Mouse (Mus musculus) intestine, embryonic 14.5 days (tissue): ENCODE data around the gene Gm20532. TPM values are rescaled to one million over a fixed set of nuclear protein-coding genes. Genes with fewer than 3 reads are reported as not detected.

Experiments used
- ATAC-seq: fragments of 200-750 bp; cut with Nextera tagmentation; replicated peaks from 2 replicates; pipeline ENCODE4 v1.8.0; 2017; ENCODE audit warnings: low read depth, moderate number of reproducible peaks, moderate TSS enrichment, moderate library complexity; ENCODE audit not compliant: low FRiP score, low TSS enrichment
- DNase-seq: peaks from one replicate; pipeline ENCODE4 v3.0.0-alpha.2; 2018; ENCODE audit warnings: low spot score
- H3K27ac ChIP-seq: fragments of 300-500 bp; sonication (generic); 2 replicates; pipeline ENCODE4 v1.5.1; 2014; ENCODE audit warnings: low read depth, mild to moderate bottlenecking, control low read depth
- H3K27me3 ChIP-seq: fragments of 300-500 bp; sonication (generic); replicated peaks from 2 replicates; pipeline ENCODE4 v1.6.1; 2014; ENCODE audit warnings: low read length, control low read depth; ENCODE audit not compliant: control insufficient read depth, insufficient read depth
- H3K36me3 ChIP-seq: fragments of 300-500 bp; sonication (generic); 2 replicates; pipeline ENCODE4 v1.6.1; 2014; ENCODE audit warnings: low read length, control low read depth; ENCODE audit not compliant: control insufficient read depth, insufficient read depth
- H3K4me1 ChIP-seq: fragments of 300-500 bp; sonication (generic); replicated peaks from 2 replicates; pipeline ENCODE4 v1.6.1; 2014; ENCODE audit warnings: low read length, control low read depth, mixed read lengths; ENCODE audit not compliant: control insufficient read depth, insufficient read depth
- H3K4me2 ChIP-seq: fragments of 300-500 bp; sonication (generic); 2 replicates; pipeline ENCODE4 v1.6.1; 2014; ENCODE audit warnings: low read length
- H3K4me3 ChIP-seq: fragments of 300-500 bp; sonication (generic); 2 replicates; pipeline ENCODE4 v1.5.1; 2014; ENCODE audit warnings: low read depth, low read length, control low read depth, mixed read lengths
- H3K9ac ChIP-seq: fragments of 300-500 bp; sonication (generic); 2 replicates; pipeline ENCODE4 v1.6.1; 2014; ENCODE audit warnings: mild to moderate bottlenecking, low read length
- H3K9me3 ChIP-seq: fragments of 300-500 bp; sonication (generic); 2 replicates; pipeline ENCODE4 v1.6.1; 2016; ENCODE audit warnings: low read length, control low read depth; ENCODE audit not compliant: control insufficient read depth
- WGBS: fragments of 180-500 bp; shearing (Covaris S2); extraction: QIAGEN DNeasy Blood & Tissue Kit; methylation state at CpG from one replicate; pipeline ENCODE4 v1.1.7; 2014; 5-methylcytosine and 5-hydroxymethylcytosine counted together
- polyA plus RNA-seq: library from polyadenylated mRNA; unstranded; fragments of >200 nt; fragmentation: Nextera tagmentation; extraction: Ambion mirVana; gene quantifications from 2 replicates; pipeline ENCODE4 v1.2.1, GENCODE M21; 2014

Gm20532 gene
- polyA plus RNA-seq, result not detected in 2 replicates

DNA sequence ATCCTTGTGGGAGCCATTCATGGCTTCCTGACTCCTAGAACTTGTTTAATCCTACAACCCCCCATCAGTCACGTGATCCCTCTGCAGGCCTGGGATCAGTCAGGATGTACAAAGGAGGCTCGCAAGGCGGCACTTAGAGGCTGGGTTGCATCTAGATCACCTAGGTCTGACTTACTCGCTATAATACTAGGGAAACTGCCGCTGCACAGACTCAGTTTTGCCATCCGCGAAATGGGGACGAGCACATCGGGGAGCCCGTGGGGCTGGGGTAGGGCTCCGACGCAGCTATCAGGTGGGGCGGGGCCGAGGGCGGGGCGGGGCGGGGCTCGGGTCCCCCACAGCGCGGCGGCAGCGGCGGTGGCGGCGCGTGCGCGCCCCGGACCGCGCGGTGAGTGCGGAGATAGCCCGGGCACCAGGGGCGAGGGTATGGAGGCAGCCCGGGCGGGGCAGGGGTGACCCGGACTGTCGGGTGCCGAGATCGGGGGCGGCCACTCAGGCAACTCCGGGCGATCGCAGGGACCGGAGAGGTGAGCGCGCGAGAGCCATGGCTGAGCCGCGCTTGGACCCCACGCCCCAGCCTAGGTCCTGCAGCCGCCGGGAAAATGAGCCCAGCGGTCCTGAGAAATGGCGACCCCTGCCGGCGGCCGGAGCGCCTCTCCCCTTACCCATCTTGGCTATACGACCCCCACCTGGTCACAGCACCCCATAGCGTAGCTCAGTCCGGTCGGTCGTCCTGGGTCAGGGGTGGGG, at the start of gene Gm20532:
TSS of gene Gm20532 (plus strand) at position 346 of the 750 bp plus-strand sequence.
- H3K27ac ChIP-seq, result peak within 1 kb of the TSS; percentile 16
- 0 out of 2 replicates have a peak, but pooled peaks cover 4% of the 10 kb centered on the region for H3K4me1 ChIP-seq
- peak within 1 kb of the TSS; percentile 50 for H3K4me3 ChIP-seq
- no peaks in the 10 kb centered on the region for H3K27me3 ChIP-seq
- under 1% methylated on average over 50 of the region's 65 CpGs for WGBS
- peak within 1 kb of the TSS; percentile 62 for H3K4me2 ChIP-seq
- DNase-seq (peak; percentile 90), ATAC-seq (peak; percentile 77)
- H3K36me3 ChIP-seq, result no peaks in the 10 kb centered on the region
- H3K9ac ChIP-seq, result peak within 1 kb of the TSS; percentile 58
- H3K9me3 ChIP-seq, result no peaks in the 10 kb centered on the region

DNA sequence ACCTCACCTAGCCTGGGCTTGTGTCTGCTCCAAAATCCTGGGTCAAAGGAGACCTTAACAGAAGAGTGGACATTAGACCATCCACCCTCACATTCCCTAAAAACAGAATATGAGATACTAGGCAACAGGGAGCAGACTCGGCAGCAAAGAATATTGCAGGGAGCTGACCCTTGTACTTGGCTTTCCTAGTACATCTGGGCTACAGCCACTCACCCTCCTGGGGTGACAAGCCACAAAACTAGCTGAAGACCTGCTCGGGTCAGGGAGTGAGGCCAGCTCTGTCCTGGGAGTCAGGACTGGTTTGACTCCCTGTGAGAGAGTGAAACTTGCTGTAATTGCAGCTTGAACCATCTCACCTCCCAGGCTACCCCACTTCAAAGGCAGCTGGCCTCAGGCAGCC, 46.9 kb upstream of the Gm20532 start:
- no peak overlapping the region for H3K9ac ChIP-seq
- 0 out of 2 replicates have a peak, but pooled peaks cover 4% of the 10 kb centered on the region for H3K27me3 ChIP-seq
- H3K4me1 ChIP-seq, result 0 out of 2 replicates have a peak, but pooled peaks cover 3% of the 10 kb centered on the region
- no peaks in the 10 kb centered on the region for H3K36me3 ChIP-seq
- H3K4me3 ChIP-seq, result no peak overlapping the region
- WGBS, result 53% methylated on average over 2 of the region's 2 CpGs
- ATAC-seq (no peak), DNase-seq (no peak)
- H3K27ac ChIP-seq, result no peak overlapping the region
- H3K4me2 ChIP-seq, result no peak overlapping the region
- no peaks in the 10 kb centered on the region for H3K9me3 ChIP-seq

DNA sequence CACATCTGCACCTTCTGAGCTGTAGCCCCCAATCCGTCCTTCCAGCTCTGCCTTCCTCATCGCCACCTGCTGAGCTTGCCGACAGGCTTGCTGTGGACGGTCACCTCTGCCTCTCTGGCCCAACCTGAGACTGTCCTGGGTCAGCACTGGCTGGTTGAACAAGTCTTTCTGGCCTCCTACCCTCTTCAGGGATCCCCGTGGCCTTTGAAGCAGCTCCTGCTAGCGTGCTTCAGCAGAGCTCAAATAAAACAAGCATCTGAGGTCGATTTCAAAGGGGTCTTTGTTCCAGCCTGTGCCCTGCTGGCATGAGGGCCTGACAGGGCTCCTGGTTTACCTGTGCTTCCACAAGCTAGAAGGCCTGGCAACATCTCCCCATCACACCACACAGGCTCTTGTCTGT, 45.7 kb upstream of the Gm20532 start:
- 47% methylated on average over 7 of the region's 7 CpGs for WGBS
- H3K9ac ChIP-seq, result no peak overlapping the region
- H3K4me1 ChIP-seq, result 0 out of 2 replicates have a peak, but pooled peaks cover 3% of the 10 kb centered on the region
- H3K27ac ChIP-seq, result no peak overlapping the region
- no peaks in the 10 kb centered on the region for H3K9me3 ChIP-seq
- H3K27me3 ChIP-seq, result 0 out of 2 replicates have a peak, but pooled peaks cover 7% of the 10 kb centered on the region
- H3K4me2 ChIP-seq, result no peak overlapping the region
- ATAC-seq (no peak), DNase-seq (no peak)
- H3K36me3 ChIP-seq, result no peaks in the 10 kb centered on the region
- H3K4me3 ChIP-seq, result no peak overlapping the region

DNA sequence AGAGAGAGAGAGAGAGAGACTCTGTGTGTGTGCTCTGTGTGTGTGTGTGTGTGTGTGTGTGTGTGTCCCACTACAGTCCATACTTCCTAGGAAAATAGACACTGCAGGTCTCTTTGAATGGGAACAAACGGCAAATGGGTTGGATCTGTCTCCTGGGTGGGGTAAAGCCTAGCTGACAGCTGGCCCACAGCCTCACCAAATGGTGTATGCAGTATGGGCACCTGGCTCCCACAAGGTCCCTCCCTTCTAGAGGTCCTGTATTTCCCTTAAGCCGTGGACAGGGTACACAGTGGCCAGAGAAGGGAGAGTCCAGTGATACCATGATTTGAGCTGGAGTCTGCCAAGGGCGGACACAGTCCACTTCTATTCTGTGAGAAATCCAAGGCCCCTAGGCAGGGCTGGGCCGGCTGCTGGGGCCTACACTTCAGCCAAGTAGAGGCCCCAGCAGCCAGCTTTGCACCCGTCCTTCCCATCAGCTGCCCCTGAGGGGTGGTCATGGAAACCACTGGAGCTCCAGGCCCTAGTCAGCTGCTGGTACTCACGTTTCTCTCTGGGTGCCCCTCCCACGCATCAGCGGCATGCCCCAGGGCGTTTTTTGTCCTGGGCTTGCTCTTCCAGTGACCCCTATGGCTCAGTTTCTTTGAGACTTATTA, 45.1 kb upstream of the Gm20532 start:
- Histone ChIP-seq H3K9me3 (no peaks in the 10 kb centered on the region), H3K9ac (no peak overlapping the region), H3K4me2 (no peak overlapping the region), H3K4me1 (0 out of 2 replicates have a peak, but pooled peaks cover 3% of the 10 kb centered on the region), H3K27ac (no peak overlapping the region), H3K36me3 (no peaks in the 10 kb centered on the region), H3K27me3 (0 out of 2 replicates have a peak, but pooled peaks cover 7% of the 10 kb centered on the region), H3K4me3 (no peak overlapping the region)
- DNase-seq, result no peak
- ATAC-seq, result no peak
- 37% methylated on average over 9 of the region's 9 CpGs for WGBS

DNA sequence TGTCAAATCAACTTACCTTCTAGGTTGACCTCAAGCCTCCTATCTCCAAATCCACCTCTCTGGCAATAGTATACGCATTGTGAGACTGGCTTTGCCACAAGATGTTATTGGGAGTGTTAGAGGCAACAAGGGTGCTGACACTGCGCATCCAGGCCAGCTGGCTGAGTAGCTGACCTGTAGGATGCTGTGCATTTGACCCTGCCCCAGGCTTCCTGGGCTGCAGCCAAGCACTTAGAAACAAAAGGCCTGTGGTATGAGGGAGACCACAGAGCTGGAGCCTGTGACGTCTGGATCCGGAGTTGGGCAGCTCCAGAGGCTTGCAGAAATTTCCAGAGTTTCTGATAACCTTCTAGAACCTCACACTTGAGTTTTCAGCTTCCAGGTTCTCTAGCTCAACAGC, 43.3 kb upstream of the Gm20532 start:
- Histone ChIP-seq H3K4me2 (no peak overlapping the region), H3K36me3 (no peaks in the 10 kb centered on the region), H3K4me3 (no peak overlapping the region), H3K27ac (no peak overlapping the region), H3K9ac (no peak overlapping the region), H3K9me3 (no peaks in the 10 kb centered on the region), H3K27me3 (peaks cover 7% of the 10 kb centered on the region; the same call in 1 of the 2 replicates), H3K4me1 (peaks cover 10% of the 10 kb centered on the region; the same call in 1 of the 2 replicates)
- 66% methylated on average over 4 of the region's 4 CpGs for WGBS
- ATAC-seq (no peak), DNase-seq (no peak)

DNA sequence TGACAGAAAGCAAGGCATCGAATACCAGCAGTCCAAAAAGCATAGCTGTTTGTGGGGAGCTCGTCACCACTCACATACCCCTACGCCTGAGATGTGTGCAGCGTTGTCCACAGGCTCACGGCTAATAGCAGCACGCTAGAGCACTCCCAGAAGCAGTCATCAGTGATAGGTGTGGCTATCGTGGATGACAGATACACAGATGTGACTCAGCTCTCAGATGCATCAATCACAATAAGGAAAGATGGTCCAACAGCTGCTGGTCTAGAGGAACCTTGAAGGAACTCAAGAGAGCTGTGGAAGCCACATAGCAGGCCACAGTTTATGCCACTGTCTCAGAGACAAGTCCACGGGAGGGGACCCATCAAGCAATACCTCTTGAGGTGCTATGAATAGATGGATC, 42.7 kb upstream of the Gm20532 start:
- ATAC-seq, result no peak
- no peak overlapping the region for H3K27ac ChIP-seq
- H3K4me2 ChIP-seq, result no peak overlapping the region
- no peak overlapping the region for H3K9ac ChIP-seq
- H3K4me1 ChIP-seq, result peaks cover 10% of the 10 kb centered on the region; the same call in 1 of the 2 replicates
- H3K36me3 ChIP-seq, result no peaks in the 10 kb centered on the region
- DNase-seq, result no peak
- WGBS, result 86% methylated on average over 8 of the region's 8 CpGs
- no peak overlapping the region for H3K4me3 ChIP-seq
- peaks cover 7% of the 10 kb centered on the region; the same call in 1 of the 2 replicates for H3K27me3 ChIP-seq
- no peaks in the 10 kb centered on the region for H3K9me3 ChIP-seq

DNA sequence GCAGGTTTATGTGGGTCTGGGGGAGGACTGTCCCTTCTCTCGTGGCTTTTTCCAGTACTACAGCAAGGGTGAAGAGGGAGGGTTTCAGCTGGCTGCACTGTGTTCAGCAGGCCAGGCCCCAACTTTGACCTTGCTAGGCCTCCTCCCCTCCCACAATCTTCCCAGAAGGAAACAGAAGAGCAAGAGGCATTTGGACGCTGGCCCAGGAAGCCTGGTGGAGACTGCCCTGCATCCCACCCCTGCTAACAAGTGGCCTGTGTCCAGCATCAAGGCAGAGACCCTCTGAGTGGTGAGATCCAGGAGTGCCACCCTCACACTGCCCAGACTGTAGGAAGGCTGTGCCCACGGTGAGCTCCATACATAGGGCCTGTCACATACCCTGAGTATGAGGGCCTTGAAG, 42.2 kb upstream of the Gm20532 start:
- H3K9me3 ChIP-seq, result no peaks in the 10 kb centered on the region
- no peak overlapping the region for H3K4me2 ChIP-seq
- H3K9ac ChIP-seq, result no peak overlapping the region
- H3K4me1 ChIP-seq, result peaks cover 10% of the 10 kb centered on the region; the same call in 1 of the 2 replicates
- WGBS, result 56% methylated on average over 3 of the region's 3 CpGs
- H3K36me3 ChIP-seq, result no peaks in the 10 kb centered on the region
- no peak overlapping the region for H3K27ac ChIP-seq
- no peak for ATAC-seq
- DNase-seq, result no peak
- H3K27me3 ChIP-seq, result peaks cover 7% of the 10 kb centered on the region; the same call in 1 of the 2 replicates
- no peak overlapping the region for H3K4me3 ChIP-seq

DNA sequence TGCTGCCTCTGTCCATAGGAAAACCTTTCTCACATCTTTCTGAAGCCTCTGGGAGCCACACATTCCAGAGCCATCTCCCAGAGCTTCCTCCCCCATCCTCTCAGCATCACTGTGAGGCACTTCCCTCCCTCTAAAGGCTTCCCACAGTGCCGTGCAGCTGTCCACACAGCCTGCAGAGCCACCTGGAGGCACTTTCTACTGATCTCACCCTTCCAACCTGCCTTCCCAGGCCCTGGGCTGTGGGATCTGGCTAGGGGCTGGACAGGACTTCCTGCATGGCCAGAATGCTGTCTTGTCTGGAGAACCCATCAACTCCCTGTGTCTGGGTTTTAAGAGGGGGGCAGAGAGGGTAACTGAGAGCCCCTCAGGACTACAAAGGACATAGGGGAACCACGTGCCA, 39.0 kb upstream of the Gm20532 start:
- no peak overlapping the region for H3K9ac ChIP-seq
- peaks cover 16% of the 10 kb centered on the region for H3K4me1 ChIP-seq
- H3K36me3 ChIP-seq, result no peaks in the 10 kb centered on the region
- H3K9me3 ChIP-seq, result no peaks in the 10 kb centered on the region
- H3K4me3 ChIP-seq, result no peak overlapping the region
- peaks cover 4% of the 10 kb centered on the region; the same call in 1 of the 2 replicates for H3K27me3 ChIP-seq
- ATAC-seq (peak; percentile 61; the same call in 1 of the 2 replicates), DNase-seq (no peak)
- no peak overlapping the region for H3K4me2 ChIP-seq
- no peak overlapping the region for H3K27ac ChIP-seq
- WGBS, result 33% methylated on average over 2 of the region's 2 CpGs
